Mouse (Mus musculus): ENCODE results near the gene Zfp36.

The Zfp36 gene

GRCm38 (mm10) chr7:28370051-28370450 is 10.0 kb downstream of the Zfp36 start:
- no peak for DNase-seq (ENCODE audit: low spot score in 2 of 2)

- DNase-seq (ENCODE audit: low spot score in 2 of 2), result no peak
Observed at GRCm38 (mm10) chr7:28368276-28368920, 11.7 kb downstream of the Zfp36 start.

- DNase-seq (ENCODE audit: low spot score in 2 of 2), result no peak
Observed at GRCm38 (mm10) chr7:28367663-28368275, 12.3 kb downstream of the Zfp36 start.

- DNase-seq (ENCODE audit: low spot score in 2 of 2), result no peak
Observed at GRCm38 (mm10) chr7:28362441-28363060, 17.5 kb downstream of the Zfp36 start.

- DNase-seq (ENCODE audit: low spot score in 2 of 2), result no peak
Observed at GRCm38 (mm10) chr7:28361647-28362341, 18.3 kb downstream of the Zfp36 start.

- DNase-seq (ENCODE audit: low spot score in 2 of 2), result no peak
Observed at GRCm38 (mm10) chr7:28360291-28360690, 19.8 kb downstream of the Zfp36 start.

GRCm38 (mm10) chr7:28359854-28360253 is 20.2 kb downstream of the Zfp36 start:
- no peak for DNase-seq (ENCODE audit: low spot score in 2 of 2)

- no peak for DNase-seq (ENCODE audit: low spot score in 2 of 2)
Observed at GRCm38 (mm10) chr7:28358431-28358830, 21.6 kb downstream of the Zfp36 start.

- DNase-seq (ENCODE audit: low spot score in 2 of 2), result no peak
Observed at GRCm38 (mm10) chr7:28357984-28358383, 22.1 kb downstream of the Zfp36 start.

- no peak for DNase-seq (ENCODE audit: low spot score in 2 of 2)
Observed at GRCm38 (mm10) chr7:28356981-28357380, 23.1 kb downstream of the Zfp36 start.

- DNase-seq (ENCODE audit: low spot score in 2 of 2), result peak; percentile 44 to 63
Observed at GRCm38 (mm10) chr7:28355221-28355620, 24.8 kb downstream of the Zfp36 start.

- no peak for DNase-seq (ENCODE audit: low spot score in 2 of 2)
Observed at GRCm38 (mm10) chr7:28354596-28354995, 25.5 kb downstream of the Zfp36 start.

GRCm38 (mm10) chr7:28354113-28354581 is 25.9 kb downstream of the Zfp36 start:
- no peak for DNase-seq (ENCODE audit: low spot score in 2 of 2)

- DNase-seq (ENCODE audit: low spot score in 2 of 2), result no peak
Observed at GRCm38 (mm10) chr7:28353267-28353666, 26.8 kb downstream of the Zfp36 start.

- no peak for DNase-seq (ENCODE audit: low spot score in 2 of 2)
Observed at GRCm38 (mm10) chr7:28351676-28352191, 28.3 kb downstream of the Zfp36 start.

- DNase-seq (ENCODE audit: low spot score in 2 of 2), result peak; percentile 97 to 98
Observed at GRCm38 (mm10) chr7:28350155-28350883, 29.7 kb downstream of the Zfp36 start, which contains the start of gene Rps16. Rps16 (plus strand) TSS chr7:28350652.

- DNase-seq (ENCODE audit: low spot score in 2 of 2), result no peak
Observed at GRCm38 (mm10) chr7:28348601-28349000, 31.5 kb downstream of the Zfp36 start.

- no peak for DNase-seq (ENCODE audit: low spot score in 2 of 2)
Observed at GRCm38 (mm10) chr7:28347746-28348145, 32.3 kb downstream of the Zfp36 start.

- peak; percentile 33 to 58 for DNase-seq (ENCODE audit: low spot score in 2 of 2)
Observed at GRCm38 (mm10) chr7:28344637-28345036, 35.4 kb downstream of the Zfp36 start.

- no peak for DNase-seq (ENCODE audit: low spot score in 2 of 2)
Observed at GRCm38 (mm10) chr7:28341381-28341780, 38.7 kb downstream of the Zfp36 start.

- peak; percentile 57 to 70 for DNase-seq (ENCODE audit: low spot score in 2 of 2)
Observed at GRCm38 (mm10) chr7:28339213-28339917, 40.7 kb downstream of the Zfp36 start.
